Mouse (Mus musculus) lung, postnatal 14 days (tissue): ENCODE results near the gene Kirrel.
A peak's percentile ranks its signal among the peaks of the same experiment; 100 is the strongest.

Experiments used
- DNase-seq: peaks from one replicate; pipeline ENCODE4 v3.0.0; 2021

Gene Kirrel

GRCm38 (mm10) chr3:87165291-87165881 lies 9.2 kb downstream of the Kirrel start:
- no peak for DNase-seq

- DNase-seq = no peak
These were observed 10.3 kb downstream of the Kirrel start for GRCm38 (mm10) chr3:87164099-87164815.

GRCm38 (mm10) chr3:87163116-87163515 lies 11.4 kb downstream of the Kirrel start:
- DNase-seq = peak; percentile 23

GRCm38 (mm10) chr3:87162380-87162779 lies 12.2 kb downstream of the Kirrel start:
- DNase-seq = no peak

GRCm38 (mm10) chr3:87161601-87162000 lies 12.9 kb downstream of the Kirrel start:
- no peak for DNase-seq

GRCm38 (mm10) chr3:87160819-87161509 lies 13.6 kb downstream of the Kirrel start:
- no peak for DNase-seq

GRCm38 (mm10) chr3:87159190-87159589 lies 15.4 kb downstream of the Kirrel start:
- DNase-seq = no peak

GRCm38 (mm10) chr3:87157767-87158291 lies 16.7 kb downstream of the Kirrel start:
- DNase-seq = peak; percentile 56

GRCm38 (mm10) chr3:87157297-87157696 lies 17.2 kb downstream of the Kirrel start:
- no peak for DNase-seq

GRCm38 (mm10) chr3:87154398-87155287 lies 19.9 kb downstream of the Kirrel start:
- DNase-seq = no peak

- peak; percentile 10 for DNase-seq
These were observed 21.5 kb downstream of the Kirrel start for GRCm38 (mm10) chr3:87153038-87153437.

- no peak for DNase-seq
These were observed 22.3 kb downstream of the Kirrel start for GRCm38 (mm10) chr3:87152111-87152738.

- DNase-seq = no peak
These were observed 23.2 kb downstream of the Kirrel start for GRCm38 (mm10) chr3:87151294-87151826.

GRCm38 (mm10) chr3:87150689-87151244 lies 23.8 kb downstream of the Kirrel start:
- DNase-seq = peak; percentile 58

- no peak for DNase-seq
These were observed 24.4 kb downstream of the Kirrel start for GRCm38 (mm10) chr3:87150056-87150688.

- no peak for DNase-seq
These were observed 25.1 kb downstream of the Kirrel start for GRCm38 (mm10) chr3:87149425-87149824.

- DNase-seq = no peak
These were observed 29.9 kb downstream of the Kirrel start for GRCm38 (mm10) chr3:87144476-87145240.

GRCm38 (mm10) chr3:87140284-87140683 lies 34.3 kb downstream of the Kirrel start:
- no peak for DNase-seq

- DNase-seq = no peak
These were observed 37.8 kb downstream of the Kirrel start for GRCm38 (mm10) chr3:87136782-87137181.

GRCm38 (mm10) chr3:87134951-87135350 lies 39.6 kb downstream of the Kirrel start:
- no peak for DNase-seq
